In genomic region chr11:95414536-95415161, GRCm38 (mm10) we compare ENCODE assay signal across 8 mouse cellular contexts. TPM values are rescaled to one million over a fixed set of nuclear protein-coding genes. Genes with fewer than 3 reads are reported as not detected.
DNase-seq lines count a peak whose midpoint lies in the region; ATAC-seq and TF ChIP-seq lines count a peak whose summit lies in the region.

No protein-coding gene starts in this region.

- H3K27ac ChIP-seq in forebrain, embryonic 15.5 days (replicated peaks), result peak overlapping the region; percentile 98
- H3K27ac ChIP-seq in liver, postnatal 0 days (ENCODE audit: low read depth), result peak overlapping the region; percentile 94
- peak overlapping the region; percentile 96 for H3K27ac ChIP-seq in neural tube, embryonic 13.5 days (replicated peaks)

- H3K9me3 ChIP-seq in G1E (replicated peaks), result no peaks in the 10 kb centered on the region
- no peaks in the 10 kb centered on the region for H3K9me3 ChIP-seq in forebrain, embryonic 15.5 days
- no peaks in the 10 kb centered on the region for H3K9me3 ChIP-seq in liver, postnatal 0 days (ENCODE audit: low read length)
- no peaks in the 10 kb centered on the region for H3K9me3 ChIP-seq in neural tube, embryonic 13.5 days

- peak overlapping the region; percentile 80 for H3K4me2 ChIP-seq in forebrain, embryonic 15.5 days (replicated peaks)
- H3K4me2 ChIP-seq in liver, postnatal 0 days (ENCODE audit: low read depth, low read length), result peak overlapping the region; percentile 69
- H3K4me2 ChIP-seq in neural tube, embryonic 13.5 days, result peak overlapping the region; percentile 68

- peak; percentile 89 for DNase-seq in G1E (ENCODE audit: low spot score)
- DNase-seq in cerebellum, adult 11-12 months, result peak; percentile 96
- DNase-seq in heart, postnatal 25 days (ENCODE audit: low spot score), result peak; percentile 93
- peak; percentile 96 for DNase-seq in layer of hippocampus, adult 11-12 months (ENCODE audit: low spot score)
- peak; percentile 95 for DNase-seq in liver, postnatal 0 days
- DNase-seq in telencephalon, adult 2 months (ENCODE audit: low read depth, low spot score), result peak; percentile 93

- H3K27me3 ChIP-seq in G1E (ENCODE audit: insufficient read depth, low read length), result peaks cover 10% of the 10 kb centered on the region
- no peaks in the 10 kb centered on the region for H3K27me3 ChIP-seq in forebrain, embryonic 15.5 days
- no peaks in the 10 kb centered on the region for H3K27me3 ChIP-seq in liver, postnatal 0 days (ENCODE audit: insufficient read depth, low read length)
- H3K27me3 ChIP-seq in neural tube, embryonic 13.5 days, result no peaks in the 10 kb centered on the region

- peak overlapping the region; percentile 78 for H3K4me3 ChIP-seq in G1E (ENCODE audit: low read depth, low read length)
- peak overlapping the region; percentile 70 for H3K4me3 ChIP-seq in forebrain, embryonic 15.5 days
- H3K4me3 ChIP-seq in liver, postnatal 0 days (ENCODE audit: low read depth, low read length), result peak overlapping the region; percentile 80
- peak overlapping the region; percentile 55 for H3K4me3 ChIP-seq in neural tube, embryonic 13.5 days

- H3K9ac ChIP-seq in forebrain, embryonic 15.5 days (replicated peaks), result peak overlapping the region; percentile 74
- H3K9ac ChIP-seq in liver, postnatal 0 days (replicated peaks), result peak overlapping the region; percentile 82
- peak overlapping the region; percentile 75 for H3K9ac ChIP-seq in neural tube, embryonic 13.5 days

- ATAC-seq in G1E (ENCODE audit: extremely low read depth, insufficient number of reproducible peaks, low FRiP score, poor library complexity, severe bottlenecking), result peak; percentile 71
- peak; percentile 92 for ATAC-seq in forebrain, embryonic 15.5 days (replicated peaks)
- ATAC-seq in liver, postnatal 0 days, result peak; percentile 77
- ATAC-seq in neural tube, embryonic 13.5 days (ENCODE audit: low read depth), result peak; percentile 93

- WGBS in forebrain, embryonic 15.5 days, result under 1% methylated on average over 28 of the region's 28 CpGs
- WGBS in liver, postnatal 0 days (ENCODE audit: insufficient replicate concordance), result under 1% methylated on average over 28 of the region's 28 CpGs
- under 1% methylated on average over 28 of the region's 28 CpGs for WGBS in neural tube, embryonic 13.5 days

- intact Hi-C loops in heart, postnatal 25 days (cut with DNase I), result no loop called here

- no peak for TF ChIP-seq EP300 in liver, postnatal 0 days (IDR thresholded peaks at IDR 0.05; ENCODE audit: low read depth)

- H3K4me1 ChIP-seq in G1E (ENCODE audit: insufficient read depth, low read depth, low read length), result peaks cover 39% of the 10 kb centered on the region
- H3K4me1 ChIP-seq in forebrain, embryonic 15.5 days, result peaks cover 45% of the 10 kb centered on the region
- peaks cover 18% of the 10 kb centered on the region for H3K4me1 ChIP-seq in liver, postnatal 0 days (ENCODE audit: insufficient read depth)
- peaks cover 34% of the 10 kb centered on the region for H3K4me1 ChIP-seq in neural tube, embryonic 13.5 days (replicated peaks)

- H3K36me3 ChIP-seq in G1E (replicated peaks), result peaks cover 23% of the 10 kb centered on the region
- no peaks in the 10 kb centered on the region for H3K36me3 ChIP-seq in forebrain, embryonic 15.5 days
- H3K36me3 ChIP-seq in liver, postnatal 0 days (replicated peaks; ENCODE audit: insufficient read depth, low read length), result peaks cover 3% of the 10 kb centered on the region
- peaks cover 13% of the 10 kb centered on the region; the same call in 1 of the 2 replicates for H3K36me3 ChIP-seq in neural tube, embryonic 13.5 days

- TF ChIP-seq CTCF in G1E (IDR thresholded peaks at IDR 0.05; ENCODE audit: low read depth, low read length), result no peak
- peak; percentile 53 for TF ChIP-seq CTCF in liver, postnatal 0 days (IDR thresholded peaks at IDR 0.05; ENCODE audit: low read depth)

RNA-seq across cellular contexts. Expression of gene Spop, which starts 0.8 kb away (rescaled TPM):
- total RNA-seq in G1E (2014; fragmentation: Nextera tagmentation) (60.4 and 70.5 TPM in 2 replicates), G1E (2017) (23.9 and 28.8 TPM in 2 replicates)
- polyA plus RNA-seq in G1E (2012), result 21.8 and 29.2 TPM in 2 replicates
- 221 and 226 TPM in 2 replicates for polyA plus RNA-seq in forebrain, embryonic 15.5 days (2015; fragmentation: Nextera tagmentation; extraction: Ambion mirVana)
- 100 to 1,000 TPM; 180 to 195 TPM for total RNA-seq in heart, postnatal 25 days (2021)
- polyA plus RNA-seq in liver, postnatal 0 days (2015; fragmentation: Nextera tagmentation; extraction: Ambion mirVana), result 42.4 and 53.2 TPM in 2 replicates
- polyA plus RNA-seq in neural tube, embryonic 13.5 days (2015; fragmentation: Nextera tagmentation; extraction: Ambion mirVana), result 201 and 211 TPM in 2 replicates

RNA-seq across cellular contexts. Expression of gene Slc35b1, which starts 30.2 kb away (rescaled TPM):
- total RNA-seq in G1E (2014; fragmentation: Nextera tagmentation) (37.5 and 37.8 TPM in 2 replicates), G1E (2017) (50.6 and 53.1 TPM in 2 replicates)
- polyA plus RNA-seq in G1E (2012), result 4.1 and 4.5 TPM in 2 replicates
- 150 and 155 TPM in 2 replicates for polyA plus RNA-seq in forebrain, embryonic 15.5 days (2015; fragmentation: Nextera tagmentation; extraction: Ambion mirVana)
- total RNA-seq in heart, postnatal 25 days (2021), result 10 to 100 TPM; 36.6 to 43.4 TPM
- polyA plus RNA-seq in liver, postnatal 0 days (2015; fragmentation: Nextera tagmentation; extraction: Ambion mirVana), result 38.4 and 40.1 TPM in 2 replicates
- polyA plus RNA-seq in neural tube, embryonic 13.5 days (2015; fragmentation: Nextera tagmentation; extraction: Ambion mirVana), result 138 and 139 TPM in 2 replicates

Comparison
In these comparisons a context has a peak if more than half of its experiments do, and no peak if none do; other contexts are left out.
1. Peak in every context shown above with its lines: DNase-seq, ATAC-seq, H3K4me3 ChIP-seq and H3K27ac ChIP-seq.